Mouse (Mus musculus) embryonic fibroblast, embryonic 13.5 days (primary cell): Measurements from ENCODE around the gene Nrip2.

Source experiments
- CTCF ChIP-seq: IDR thresholded peaks from 2 replicates; pipeline ENCODE4 v1.5.1; 2011; ENCODE audit warnings: mild to moderate bottlenecking, control low read depth, low read length, moderate library complexity, borderline replicate concordance; ENCODE audit not compliant: insufficient read depth
- POLR2A ChIP-seq: IDR thresholded peaks from 2 replicates; pipeline ENCODE4 v1.6.1; 2011; ENCODE audit warnings: low read depth, mild to moderate bottlenecking, control low read depth, low read length, moderate library complexity

DNA sequence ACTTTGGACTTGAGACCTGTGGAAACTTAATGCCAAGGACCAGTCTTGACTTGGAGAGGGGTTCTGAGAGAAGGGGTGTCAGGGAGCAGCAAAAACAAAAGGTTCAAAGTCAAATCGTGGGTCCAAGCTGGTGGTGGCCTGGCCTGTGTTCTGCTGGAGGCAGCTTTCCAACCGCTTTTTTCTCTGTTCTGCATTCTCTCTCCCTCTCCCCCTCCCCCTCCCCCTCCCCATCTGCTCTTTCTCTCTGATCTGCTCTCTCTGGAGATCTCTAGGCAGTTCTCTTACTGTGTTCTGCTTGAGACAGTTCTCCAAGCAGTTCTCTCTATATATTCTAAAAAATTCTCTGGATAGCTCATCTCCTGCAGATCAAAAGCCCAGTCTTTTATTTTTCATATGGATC, 61.2 kb downstream of the Nrip2 start:
- TF ChIP-seq CTCF (no peak), POLR2A (no peak)
